Mouse (Mus musculus) small intestine, adult 2 months (tissue): ENCODE data around the gene Dhrs1.

Experiments
- CTCF ChIP-seq: fragments of 200-500 bp; IDR thresholded peaks from 2 replicates; pipeline ENCODE4 v1.5.1; 2012; ENCODE audit warnings: low read depth, mild to moderate bottlenecking, control low read depth, inconsistent platforms, low read length, moderate library complexity, mixed read lengths; ENCODE audit not compliant: insufficient replicate concordance, insufficient read length; ENCODE audit errors: extremely low read depth
- POLR2A ChIP-seq: fragments of 200-500 bp; IDR thresholded peaks from 2 replicates; pipeline ENCODE4 v1.6.1; 2012; ENCODE audit warnings: low read depth, mild to moderate bottlenecking, control low read depth, inconsistent platforms, low read length, moderate library complexity

DNA sequence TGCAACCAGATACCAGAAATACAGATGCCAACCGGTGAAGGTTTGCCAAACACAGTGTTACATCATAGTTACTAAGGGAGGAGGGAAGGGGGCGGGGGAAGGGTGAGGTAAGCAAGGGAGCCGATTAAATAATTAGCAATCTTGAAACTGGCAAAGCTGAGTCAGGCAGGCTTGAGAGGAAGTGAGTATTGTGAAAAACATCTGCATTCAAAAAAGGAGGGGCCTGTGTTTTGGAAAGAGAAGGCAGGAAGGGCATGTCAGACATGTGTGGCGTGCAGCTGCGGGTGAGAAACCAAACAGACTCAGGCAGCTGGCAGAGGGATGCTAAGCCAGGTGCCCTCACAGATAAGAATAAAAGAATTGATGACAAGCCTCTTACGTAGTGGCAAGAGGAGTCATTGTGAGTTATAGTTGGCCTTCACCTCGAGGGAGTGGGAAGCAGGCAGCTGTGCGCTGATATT lies 21.0 kb downstream of the Dhrs1 start:
- no peak for TF ChIP-seq CTCF
- no peak for TF ChIP-seq POLR2A
